Mouse (Mus musculus) brain, embryonic 14.5 days (tissue): Measurements from ENCODE around the gene Gpr84.

ENCODE experiments used
- CTCF ChIP-seq: fragments of 200-500 bp; IDR thresholded peaks from 2 replicates; pipeline ENCODE4 v1.5.1; 2012; ENCODE audit warnings: inconsistent platforms, mild to moderate bottlenecking, moderate library complexity, borderline replicate concordance; ENCODE audit not compliant: insufficient read depth, insufficient read length; ENCODE audit errors: extremely low read depth
- POLR2A ChIP-seq: fragments of 200-500 bp; IDR thresholded peaks from 2 replicates; pipeline ENCODE4 v1.6.1; 2012; ENCODE audit warnings: mild to moderate bottlenecking, inconsistent platforms, borderline replicate concordance; ENCODE audit not compliant: poor library complexity, insufficient read depth, insufficient read length, severe bottlenecking; ENCODE audit errors: extremely low read depth

DNA sequence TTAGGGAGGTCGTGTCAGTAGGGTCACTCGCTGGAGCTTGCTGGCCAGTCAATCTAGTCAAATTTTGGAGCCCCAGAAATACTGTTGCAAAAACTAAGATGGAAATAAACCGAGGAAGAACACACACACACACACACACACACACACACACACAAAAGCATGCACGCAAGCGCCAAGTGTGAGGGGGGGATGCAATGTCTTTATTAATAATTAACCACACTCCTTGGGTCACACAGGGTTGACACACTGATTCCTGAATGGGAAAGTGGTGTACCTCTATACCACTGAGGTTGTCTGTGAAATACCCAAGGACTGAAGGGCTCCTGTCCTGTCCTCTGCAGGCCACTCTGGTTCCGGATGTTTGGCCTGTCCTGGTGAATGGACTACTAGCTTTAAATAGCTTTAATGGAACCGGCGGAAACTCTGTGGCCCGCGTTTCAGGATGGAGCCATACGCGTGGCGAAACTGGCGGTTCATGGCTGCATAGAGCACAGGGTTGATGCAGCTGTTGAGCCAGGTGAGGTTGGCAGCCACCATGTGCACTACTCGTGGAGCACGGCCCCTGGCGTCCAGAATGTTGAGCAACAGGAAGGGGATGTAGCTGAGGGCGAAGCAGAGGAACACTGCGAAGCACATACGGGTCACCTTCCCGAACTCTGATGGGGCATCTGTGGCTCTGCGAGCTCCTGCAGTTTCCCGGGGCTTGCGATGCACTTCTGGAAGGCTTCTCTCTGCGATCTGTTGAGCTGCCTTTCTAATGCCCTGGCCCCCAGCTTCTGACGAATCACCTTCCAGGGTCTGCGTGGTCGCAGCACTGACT, 2.1 kb downstream of the Gpr84 start:
- no peak for TF ChIP-seq POLR2A
- TF ChIP-seq CTCF: 0 out of 2 replicates have a peak, but pooled peaks have one; percentile 8
